Mouse (Mus musculus): ENCODE data around the gene Plcb3. TPM values are rescaled to one million over a fixed set of nuclear protein-coding genes. Genes with fewer than 3 reads are reported as not detected.

The Plcb3 gene
- 36.8 and 40.0 TPM in 2 replicates for polyA plus RNA-seq (2015; fragmentation: Nextera tagmentation; extraction: Ambion mirVana)

DNA sequence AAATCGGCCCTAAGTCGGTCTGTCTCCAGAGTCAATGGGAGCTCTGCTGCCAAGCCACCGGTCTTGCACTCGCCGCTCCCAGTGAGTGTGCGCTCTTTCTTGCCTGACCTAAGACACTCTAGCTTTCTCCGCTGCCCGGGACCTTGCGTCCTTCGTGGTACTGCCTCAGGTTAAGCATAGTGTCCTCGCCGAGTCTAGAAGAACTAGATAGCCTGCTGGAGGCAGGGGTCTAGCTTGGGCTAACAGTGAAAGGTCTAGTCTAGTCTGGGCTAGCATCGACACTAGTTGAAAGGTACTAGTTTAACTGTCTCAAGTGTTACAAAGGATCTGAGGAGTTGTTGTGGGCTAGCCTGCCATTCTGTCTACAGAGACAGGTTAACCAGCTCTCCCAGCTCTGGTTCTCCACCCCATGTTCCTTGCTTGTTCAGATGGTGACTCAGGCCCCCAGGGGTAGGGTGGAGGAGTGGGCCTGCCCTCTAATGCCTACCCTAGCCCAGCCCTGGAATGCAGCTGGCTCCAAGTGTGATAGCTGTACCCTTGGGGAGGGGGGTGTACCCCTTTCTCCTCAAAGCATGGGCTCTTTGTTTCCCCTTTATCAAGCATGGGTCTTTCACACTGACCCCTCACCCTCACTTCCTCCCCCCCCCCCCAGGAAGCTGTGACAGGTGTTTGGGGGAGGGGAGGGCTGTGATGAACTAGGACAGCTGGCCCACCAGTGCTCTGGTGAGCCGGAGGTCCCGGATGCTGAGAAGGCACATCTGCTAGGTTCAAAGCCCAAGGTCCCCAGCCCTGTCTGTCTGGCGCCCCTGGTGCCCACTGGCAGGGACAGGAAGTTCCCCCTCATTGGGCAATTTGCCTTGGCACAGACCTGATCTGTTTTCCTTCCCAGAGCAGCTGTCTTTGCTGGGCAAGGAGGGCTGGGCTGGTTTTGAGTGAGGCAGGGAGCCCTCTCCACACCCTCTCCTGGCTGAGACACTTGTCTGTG is at the start of gene Plcb3:
Gene Plcb3, minus strand, starts transcription at position 934 of the 985 bp plus-strand sequence.
- peak within 1 kb of the TSS; percentile 76 for H3K4me3 ChIP-seq
- no peak for ATAC-seq (ENCODE audit: low FRiP score, low read depth)
- H3K36me3 ChIP-seq = peaks cover 18% of the 10 kb centered on the region
- H3K9me3 ChIP-seq = no peaks in the 10 kb centered on the region
- no peaks in the 10 kb centered on the region for H3K27me3 ChIP-seq
- H3K4me1 ChIP-seq = peaks cover 55% of the 10 kb centered on the region
- peak within 1 kb of the TSS; percentile 93 for H3K4me2 ChIP-seq (replicated peaks)
- peak within 1 kb of the TSS; percentile 29 for H3K27ac ChIP-seq
- H3K9ac ChIP-seq = peak within 1 kb of the TSS; percentile 85
- WGBS = 1% methylated on average over 16 of the region's 16 CpGs

DNA sequence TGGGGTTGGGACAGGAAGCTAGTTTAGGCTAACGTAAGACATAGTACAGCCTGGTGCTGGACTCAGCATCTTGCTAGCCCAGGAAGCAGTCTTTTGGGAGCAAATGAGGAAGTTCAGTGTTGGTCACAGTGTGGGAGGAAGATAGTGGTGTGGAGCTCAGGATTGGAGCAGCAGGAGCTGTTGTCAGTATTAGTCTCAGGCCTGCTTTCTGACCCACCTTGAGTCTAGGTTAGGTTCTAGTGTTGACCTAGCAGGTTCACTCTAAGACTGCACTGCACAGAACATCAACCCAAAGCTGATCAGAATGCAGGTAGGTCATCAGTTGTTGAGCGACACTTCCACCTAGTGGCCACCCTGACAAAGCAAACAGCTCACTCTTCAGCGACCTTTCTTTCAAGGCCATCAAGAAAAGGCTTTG is 44.0 kb upstream of the Plcb3 start:
- WGBS = 53% methylated on average over 3 of the region's 3 CpGs
- Histone ChIP-seq H3K27ac (no peak overlapping the region), H3K4me2 (replicated peaks) (no peak overlapping the region), H3K9ac (no peak overlapping the region), H3K27me3 (no peaks in the 10 kb centered on the region), H3K9me3 (no peaks in the 10 kb centered on the region), H3K4me3 (no peak overlapping the region), H3K4me1 (no peaks in the 10 kb centered on the region), H3K36me3 (peaks cover 82% of the 10 kb centered on the region)
- peak; percentile 48; the same call in 1 of the 2 replicates for ATAC-seq (ENCODE audit: low FRiP score, low read depth)

DNA sequence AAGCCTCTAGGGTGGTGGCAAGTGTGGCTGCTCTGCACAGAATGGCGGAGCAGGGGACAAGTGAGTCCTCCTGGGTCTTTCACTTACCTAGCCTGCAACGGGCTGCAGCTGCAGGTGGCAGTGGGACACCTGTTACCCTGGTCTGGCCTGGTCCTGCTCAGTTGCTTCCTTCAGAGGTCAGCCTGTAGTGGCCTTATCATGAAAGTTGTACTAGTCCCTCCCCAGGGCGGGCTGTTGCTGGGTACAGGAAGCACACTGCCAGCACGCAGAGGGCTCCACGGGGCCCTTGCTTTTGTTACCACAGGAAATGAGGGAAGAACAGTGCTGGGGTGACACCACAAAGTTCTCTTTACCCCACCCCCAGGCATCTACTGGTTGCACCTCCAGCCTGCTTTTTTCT is 42.9 kb upstream of the Plcb3 start, which contains the start of gene Fermt3:
Gene Fermt3, minus strand, starts transcription at position 279 of the 400 bp plus-strand sequence.
- Histone ChIP-seq H3K4me3 (no peak within 1 kb of the TSS), H3K9me3 (no peaks in the 10 kb centered on the region), H3K4me2 (replicated peaks) (no peak within 1 kb of the TSS), H3K4me1 (no peaks in the 10 kb centered on the region), H3K27ac (no peak within 1 kb of the TSS; the same call in 1 of the 2 replicates), H3K27me3 (no peaks in the 10 kb centered on the region), H3K36me3 (peaks cover 75% of the 10 kb centered on the region), H3K9ac (no peak within 1 kb of the TSS)
- no peak for ATAC-seq (ENCODE audit: low FRiP score, low read depth)
- WGBS = 74% methylated on average over 5 of the region's 5 CpGs

DNA sequence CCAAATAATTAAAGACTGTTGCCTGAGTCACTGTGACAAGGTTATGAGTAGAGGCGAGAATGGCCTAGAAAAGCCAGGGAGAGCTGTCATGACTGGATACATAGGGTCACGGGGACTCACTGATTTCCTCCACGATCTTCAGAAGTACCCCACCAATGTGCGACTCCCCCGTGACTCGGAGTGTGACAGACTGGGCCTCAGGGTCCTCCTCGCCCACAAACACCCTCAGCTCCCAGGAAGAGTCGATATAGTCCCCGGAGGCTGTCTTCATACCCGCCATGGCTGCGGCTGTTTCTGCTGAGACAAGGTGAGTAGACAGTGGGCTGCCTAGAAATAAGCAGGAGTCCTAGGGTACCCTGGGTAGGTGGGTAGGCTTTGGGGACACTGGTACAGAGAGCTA is 42.3 kb upstream of the Plcb3 start:
- Histone ChIP-seq H3K36me3 (peaks cover 70% of the 10 kb centered on the region), H3K4me1 (no peaks in the 10 kb centered on the region), H3K4me2 (replicated peaks) (no peak overlapping the region), H3K27me3 (no peaks in the 10 kb centered on the region), H3K27ac (no peak overlapping the region; the same call in 1 of the 2 replicates), H3K9me3 (no peaks in the 10 kb centered on the region), H3K4me3 (no peak overlapping the region), H3K9ac (no peak overlapping the region)
- ATAC-seq (ENCODE audit: low FRiP score, low read depth) = no peak
- 89% methylated on average over 11 of the region's 11 CpGs for WGBS

DNA sequence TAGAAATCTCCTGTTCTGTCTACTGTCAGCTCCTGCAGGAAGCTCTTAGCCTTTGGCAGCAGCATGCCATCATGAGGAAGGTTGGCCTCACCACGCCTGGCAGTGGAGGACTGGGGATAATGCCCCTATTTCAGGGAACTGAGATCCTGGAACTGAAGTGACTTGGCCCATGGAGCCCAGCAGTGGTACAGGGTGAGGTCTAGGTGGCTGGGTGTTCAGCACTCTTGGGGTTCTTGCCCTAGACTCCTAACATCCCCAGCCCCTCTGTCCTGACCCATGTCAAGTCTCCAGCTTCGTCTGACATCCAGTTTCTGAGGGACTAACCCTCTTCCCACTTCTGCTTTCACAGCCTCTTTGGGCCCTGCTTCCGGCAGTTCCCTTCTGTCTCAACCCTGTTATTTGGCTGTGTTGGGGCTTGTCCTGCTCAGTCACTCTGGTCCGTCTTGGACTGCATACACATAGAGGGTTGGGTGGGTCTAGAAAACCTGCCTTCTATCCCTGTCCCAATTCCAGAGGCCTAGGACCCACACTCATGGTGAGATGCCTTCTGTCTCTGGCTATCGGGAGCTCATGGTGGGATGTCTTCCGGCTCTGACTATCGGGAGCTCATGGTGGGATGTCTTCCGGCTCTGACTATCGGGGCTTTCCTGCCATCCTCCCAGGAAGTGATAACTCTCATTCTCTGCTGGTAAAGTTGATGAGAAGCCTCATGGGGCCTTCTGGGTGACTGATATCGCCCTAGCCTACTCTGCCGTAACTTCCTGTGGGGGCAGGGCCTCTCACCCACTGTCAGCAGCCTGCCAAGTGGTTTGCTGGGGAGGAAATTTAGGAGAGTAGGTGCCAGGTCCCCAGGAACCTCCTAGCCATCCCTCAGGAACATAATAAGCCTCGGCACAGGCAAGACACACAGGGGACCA is 41.5 kb upstream of the Plcb3 start:
- H3K9me3 ChIP-seq = no peaks in the 10 kb centered on the region
- WGBS = 72% methylated on average over 12 of the region's 12 CpGs
- H3K4me2 ChIP-seq (replicated peaks) = no peak overlapping the region
- no peaks in the 10 kb centered on the region for H3K27me3 ChIP-seq
- no peak overlapping the region; the same call in 1 of the 2 replicates for H3K27ac ChIP-seq
- H3K4me3 ChIP-seq = no peak overlapping the region
- peaks cover 67% of the 10 kb centered on the region for H3K36me3 ChIP-seq
- no peaks in the 10 kb centered on the region for H3K4me1 ChIP-seq
- no peak for ATAC-seq (ENCODE audit: low FRiP score, low read depth)
- H3K9ac ChIP-seq = no peak overlapping the region

DNA sequence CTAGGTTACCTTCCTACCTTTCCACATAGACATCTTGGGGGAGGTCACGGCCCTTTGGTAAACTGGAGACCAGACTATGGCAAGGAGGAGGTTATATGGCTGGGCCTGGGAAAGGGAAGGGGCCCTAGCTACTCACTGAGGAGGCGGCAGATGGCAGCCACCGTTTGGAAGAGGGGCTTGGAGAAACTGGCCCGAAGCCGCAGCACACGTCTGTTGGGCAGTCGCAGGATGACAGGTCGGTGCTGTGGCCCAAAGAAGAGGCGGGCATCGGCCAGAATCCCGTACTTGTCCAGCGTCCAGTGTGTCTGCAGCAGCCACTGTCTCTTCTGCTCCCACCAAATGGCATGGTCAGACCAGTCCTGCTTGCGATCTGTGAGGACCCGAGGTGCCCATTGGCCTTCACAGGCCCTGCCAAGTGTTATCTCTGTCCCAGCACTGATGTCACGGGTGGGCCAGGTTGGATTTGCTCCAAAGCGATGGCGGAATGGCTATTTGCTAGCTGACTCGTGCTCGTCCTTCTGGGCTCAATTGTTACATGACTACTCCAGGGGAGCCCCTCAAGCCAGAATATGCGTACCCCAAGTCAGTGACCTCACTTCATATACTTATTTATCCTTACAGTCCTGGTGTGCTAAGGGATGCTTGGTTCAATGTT is 38.3 kb upstream of the Plcb3 start:
- H3K36me3 ChIP-seq = peaks cover 35% of the 10 kb centered on the region
- H3K27ac ChIP-seq = no peak overlapping the region
- ATAC-seq (ENCODE audit: low FRiP score, low read depth) = no peak
- no peak overlapping the region for H3K9ac ChIP-seq
- H3K4me3 ChIP-seq = no peak overlapping the region
- H3K4me2 ChIP-seq (replicated peaks) = no peak overlapping the region
- H3K4me1 ChIP-seq = no peaks in the 10 kb centered on the region
- H3K27me3 ChIP-seq = no peaks in the 10 kb centered on the region
- WGBS = 89% methylated on average over 20 of the region's 20 CpGs
- H3K9me3 ChIP-seq = no peaks in the 10 kb centered on the region

DNA sequence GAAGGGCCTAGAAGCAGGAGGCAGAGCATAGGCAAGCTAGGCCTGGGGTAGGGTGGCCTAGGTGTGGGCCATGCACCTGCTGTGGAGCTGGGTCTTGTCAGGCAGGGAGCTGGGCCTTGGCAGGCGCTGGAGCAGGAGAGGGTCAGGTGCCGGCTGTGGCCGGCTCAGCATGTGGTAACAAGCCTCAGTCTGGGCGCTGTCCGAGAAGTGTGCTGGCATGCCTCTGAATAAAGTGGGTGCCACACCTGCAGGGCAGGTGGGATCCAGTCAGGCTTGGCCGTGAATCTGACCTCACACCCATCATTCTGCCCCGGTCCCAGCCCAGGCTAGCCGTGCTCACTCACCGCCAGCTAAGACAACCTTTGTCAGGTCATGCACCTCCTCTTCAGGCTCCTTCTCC is 37.7 kb upstream of the Plcb3 start:
- no peaks in the 10 kb centered on the region for H3K9me3 ChIP-seq
- H3K27ac ChIP-seq = no peak overlapping the region
- no peak overlapping the region for H3K9ac ChIP-seq
- no peaks in the 10 kb centered on the region for H3K4me1 ChIP-seq
- no peak overlapping the region for H3K4me3 ChIP-seq
- 85% methylated on average over 9 of the region's 9 CpGs for WGBS
- no peaks in the 10 kb centered on the region for H3K27me3 ChIP-seq
- H3K36me3 ChIP-seq = peaks cover 29% of the 10 kb centered on the region
- no peak overlapping the region for H3K4me2 ChIP-seq (replicated peaks)
- no peak for ATAC-seq (ENCODE audit: low FRiP score, low read depth)

DNA sequence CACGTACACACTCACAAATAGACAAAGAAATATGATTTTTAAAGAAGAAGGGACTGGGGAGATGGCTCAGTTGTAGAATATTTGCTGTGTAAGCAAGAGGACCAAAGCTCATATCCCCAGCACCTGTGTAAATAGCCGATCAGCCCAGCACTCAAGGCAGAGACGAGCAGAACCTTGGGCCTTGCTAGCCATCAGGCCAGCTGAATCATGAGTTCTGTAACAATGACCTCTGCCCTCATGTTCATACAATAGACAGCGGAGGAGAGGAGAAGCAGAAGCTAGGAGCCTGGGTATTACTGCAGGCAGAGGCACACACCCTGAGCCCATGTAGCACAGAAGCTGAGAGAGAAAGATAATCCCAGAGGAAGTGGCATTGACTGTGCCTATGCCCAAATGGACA is 36.2 kb upstream of the Plcb3 start:
- no peak for ATAC-seq (ENCODE audit: low FRiP score, low read depth)
- Histone ChIP-seq H3K4me1 (no peaks in the 10 kb centered on the region), H3K27me3 (no peaks in the 10 kb centered on the region), H3K27ac (no peak overlapping the region), H3K4me3 (no peak overlapping the region), H3K36me3 (peaks cover 15% of the 10 kb centered on the region), H3K9me3 (no peaks in the 10 kb centered on the region), H3K4me2 (replicated peaks) (no peak overlapping the region), H3K9ac (no peak overlapping the region)
- 88% methylated on average over 4 of the region's 4 CpGs for WGBS

DNA sequence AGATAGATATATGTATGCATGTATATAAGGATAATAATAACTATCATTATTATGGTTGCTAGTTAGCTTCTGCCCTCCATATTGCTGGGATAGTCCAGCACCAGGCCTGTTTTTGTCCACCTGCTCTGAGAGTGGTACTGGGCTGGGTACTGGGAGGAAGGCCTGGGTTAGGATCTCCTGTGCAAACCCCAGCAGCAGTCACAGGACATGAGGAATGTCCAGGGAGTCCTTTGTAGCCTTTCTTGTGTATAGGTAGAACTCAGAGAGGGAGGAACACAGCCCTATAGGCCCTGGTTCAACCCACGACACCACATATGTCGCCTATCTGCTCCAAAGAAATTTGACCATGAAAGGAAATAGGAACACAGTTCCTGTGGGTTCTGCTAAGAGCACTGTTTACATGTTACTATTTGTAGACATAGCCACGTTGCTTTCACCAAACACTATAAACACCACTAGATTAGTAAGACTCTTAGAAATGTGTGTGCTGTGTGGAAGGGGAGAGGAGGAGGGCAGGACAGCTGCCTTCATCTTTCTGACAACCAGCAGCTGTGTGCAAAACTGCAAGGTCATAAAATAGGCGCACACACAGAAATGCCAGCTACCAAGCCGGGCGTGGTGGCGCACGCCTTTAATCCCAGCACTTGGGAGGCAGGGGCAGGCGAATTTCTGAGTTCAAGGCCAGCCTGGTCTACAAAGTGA is 30.8 kb upstream of the Plcb3 start:
- 84% methylated on average over 9 of the region's 9 CpGs for WGBS
- Histone ChIP-seq H3K9me3 (no peaks in the 10 kb centered on the region), H3K27me3 (no peaks in the 10 kb centered on the region), H3K9ac (peak overlapping the region; percentile 25; the same call in 1 of the 2 replicates), H3K4me2 (replicated peaks) (no peak overlapping the region), H3K27ac (no peak overlapping the region), H3K4me1 (no peaks in the 10 kb centered on the region), H3K36me3 (no peaks in the 10 kb centered on the region), H3K4me3 (no peak overlapping the region)
- no peak for ATAC-seq (ENCODE audit: low FRiP score, low read depth)

DNA sequence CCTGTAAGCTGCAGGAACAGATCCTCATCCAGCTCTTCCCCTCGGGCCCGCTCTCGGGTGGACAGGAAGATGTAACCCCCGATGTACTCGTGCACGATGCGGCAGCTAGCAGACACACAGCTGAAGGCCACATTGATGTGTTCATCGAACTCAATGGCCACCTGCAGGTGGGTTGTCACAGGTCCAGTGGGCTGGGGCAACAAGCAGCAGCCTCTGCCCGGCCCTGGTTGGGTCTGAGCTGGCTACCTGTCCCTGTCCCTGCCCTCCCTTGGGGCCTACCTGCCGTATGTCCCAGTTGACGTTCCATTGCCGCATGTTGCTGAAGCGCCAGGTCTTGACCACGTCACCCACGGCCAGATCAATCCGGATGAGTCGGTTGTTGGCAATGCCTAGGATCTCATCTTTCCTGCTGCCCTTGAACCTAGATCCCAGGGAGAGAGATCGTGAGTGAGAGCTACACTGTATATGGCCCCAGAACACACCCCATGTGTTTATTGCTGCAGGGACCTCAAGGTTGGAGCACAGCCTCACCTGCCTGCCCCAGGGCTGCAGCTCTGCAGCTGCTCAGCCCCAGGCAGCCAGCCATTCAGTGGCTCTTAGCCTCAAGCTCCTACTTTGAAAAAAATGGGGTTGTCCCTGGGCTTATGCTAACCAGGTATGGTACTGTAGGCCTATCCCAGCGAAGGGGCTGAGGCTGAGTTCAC is 23.2 kb upstream of the Plcb3 start:
- no peak overlapping the region for H3K4me2 ChIP-seq (replicated peaks)
- no peak overlapping the region for H3K4me3 ChIP-seq
- no peak overlapping the region for H3K27ac ChIP-seq
- H3K27me3 ChIP-seq = no peaks in the 10 kb centered on the region
- H3K9me3 ChIP-seq = no peaks in the 10 kb centered on the region
- H3K9ac ChIP-seq = 0 out of 2 replicates have a peak overlapping the region, but pooled peaks have one; percentile 8
- 94% methylated on average over 19 of the region's 19 CpGs for WGBS
- ATAC-seq (ENCODE audit: low FRiP score, low read depth) = no peak
- peaks cover 28% of the 10 kb centered on the region for H3K36me3 ChIP-seq
- H3K4me1 ChIP-seq = peaks cover 23% of the 10 kb centered on the region

All from limb, embryonic 13.5 days (tissue).